Mouse (Mus musculus) heart, embryonic 14.5 days (tissue): ENCODE data around the gene Pdcd11. TPM values are rescaled to one million over a fixed set of nuclear protein-coding genes. Genes with fewer than 3 reads are reported as not detected.

Experiments
- ATAC-seq: fragments of 200-750 bp; cut with Nextera tagmentation; 2 replicates; pipeline ENCODE4 v1.8.0; 2017; ENCODE audit warnings: low read depth, moderate TSS enrichment; ENCODE audit not compliant: insufficient number of reproducible peaks, insufficient read depth, low FRiP score
- H3K27ac ChIP-seq, 2 experiments: fragments of 200-500 bp in 1 of 2; fragments of 300-500 bp in 1 of 2; sonication (generic) in 1 of 2; replicated peaks in 1 of 2; 2 replicates each; pipeline ENCODE4 v1.5.1; 2012 to 2014; ENCODE audit warnings: low read depth in 2 of 2, low read length in 2 of 2, control low read depth in 1 of 2, mild to moderate bottlenecking in 1 of 2, mixed read lengths in 1 of 2; ENCODE audit not compliant: control insufficient read depth in 1 of 2, insufficient read depth in 1 of 2
- H3K27me3 ChIP-seq: fragments of 300-500 bp; sonication (generic); 2 replicates; pipeline ENCODE4 v1.6.1; 2014; ENCODE audit warnings: mild to moderate bottlenecking, low read length, control low read depth; ENCODE audit not compliant: control insufficient read depth, insufficient read depth
- H3K36me3 ChIP-seq: fragments of 300-500 bp; sonication (generic); 2 replicates; pipeline ENCODE4 v1.6.1; 2014; ENCODE audit warnings: mild to moderate bottlenecking, control low read depth, low read length, mixed read lengths; ENCODE audit not compliant: control insufficient read depth, insufficient read depth
- H3K4me1 ChIP-seq, 2 experiments: fragments of 200-500 bp in 1 of 2; fragments of 300-500 bp in 1 of 2; sonication (generic) in 1 of 2; 2 replicates each; pipeline ENCODE4 v1.6.1; 2012 to 2014; ENCODE audit warnings: low read length in 2 of 2, control low read depth in 1 of 2, mixed read lengths in 1 of 2; ENCODE audit not compliant: control insufficient read depth in 2 of 2, insufficient read depth in 2 of 2
- H3K4me2 ChIP-seq: fragments of 300-500 bp; sonication (generic); 2 replicates; pipeline ENCODE4 v1.6.1; 2014; ENCODE audit warnings: mild to moderate bottlenecking, low read length
- H3K4me3 ChIP-seq, 2 experiments: fragments of 200-500 bp in 1 of 2; fragments of 300-500 bp in 1 of 2; sonication (generic) in 1 of 2; 2 replicates each; pipeline ENCODE4 v1.5.1; 2012 to 2014; ENCODE audit warnings: low read length in 2 of 2, mild to moderate bottlenecking in 2 of 2, control low read depth in 1 of 2, low read depth in 1 of 2, moderate library complexity in 1 of 2; ENCODE audit not compliant: control insufficient read depth in 1 of 2, insufficient read depth in 1 of 2
- H3K9ac ChIP-seq: fragments of 300-500 bp; sonication (generic); 2 replicates; pipeline ENCODE4 v1.6.1; 2014; ENCODE audit warnings: mild to moderate bottlenecking, low read length
- H3K9me3 ChIP-seq: fragments of 300-500 bp; sonication (generic); 2 replicates; pipeline ENCODE4 v1.6.1; 2016; ENCODE audit warnings: low read length, control low read depth; ENCODE audit not compliant: control insufficient read depth
- WGBS: fragments of 180-500 bp; shearing (Covaris S2); extraction: QIAGEN DNeasy Blood & Tissue Kit; methylation state at CpG from one replicate; pipeline ENCODE4 v1.1.7; 2014; 5-methylcytosine and 5-hydroxymethylcytosine counted together
- polyA plus RNA-seq: library from polyadenylated mRNA; unstranded; fragments of >200 nt; fragmentation: Nextera tagmentation; extraction: Ambion mirVana; gene quantifications from 2 replicates; pipeline ENCODE4 v1.2.1, GENCODE M21; 2014

The Pdcd11 gene
- polyA plus RNA-seq, 1 experiment from 2014 or later = 5.3 TPM

- Histone ChIP-seq H3K9ac (no peak overlapping the region), H3K36me3 (peaks cover 100% of the 10 kb centered on the region), H3K4me3 (no peak overlapping the region), H3K27me3 (no peaks in the 10 kb centered on the region), H3K4me1 (peaks cover 0 to 10% of the 10 kb centered on the region in 2 experiments; a peak in 2 of 4 replicates), H3K9me3 (no peaks in the 10 kb centered on the region), H3K27ac (no peak overlapping the region), H3K4me2 (no peak overlapping the region)
- ATAC-seq = no peak
- 85% methylated on average over 11 of the region's 11 CpGs for WGBS
Observed at GRCm38 (mm10) chr19:47128835-47129234, 38.3 kb downstream of the Pdcd11 start.

DNA sequence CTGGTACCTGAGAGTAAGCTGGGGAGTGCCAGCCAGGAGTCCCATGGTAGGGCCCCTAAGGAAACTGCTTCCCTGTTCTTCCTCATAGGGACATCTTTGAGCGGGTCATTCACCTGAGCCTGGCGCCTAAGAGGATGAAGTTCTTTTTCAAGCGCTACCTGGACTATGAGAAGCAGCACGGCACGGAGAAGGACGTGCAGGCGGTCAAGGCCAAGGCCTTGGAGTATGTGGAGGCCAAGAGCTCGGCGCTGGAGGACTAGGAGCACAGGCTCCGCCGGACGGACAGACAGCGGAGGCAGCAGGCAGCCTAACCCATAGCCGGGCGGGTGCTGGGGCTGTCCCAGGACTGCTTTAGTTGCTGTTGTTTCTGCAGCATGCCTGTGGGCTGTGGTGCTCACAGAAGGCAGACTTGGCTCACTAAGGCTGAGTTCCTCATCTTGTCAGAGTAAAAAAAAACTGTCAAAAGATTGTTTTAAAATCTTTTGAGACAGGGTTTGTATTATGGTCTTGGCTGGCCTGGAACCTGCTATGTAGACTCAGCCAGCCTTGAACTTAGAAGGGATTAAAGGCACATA, 40.1 kb downstream of the Pdcd11 start:
- 0 out of 4 replicates have a peak, but pooled peaks cover 0 to under 1% of the 10 kb centered on the region in 2 experiments for H3K4me1 ChIP-seq
- H3K27ac ChIP-seq = no peak overlapping the region
- no peaks in the 10 kb centered on the region for H3K9me3 ChIP-seq
- H3K9ac ChIP-seq = no peak overlapping the region
- no peak for ATAC-seq
- H3K36me3 ChIP-seq = peaks cover 95% of the 10 kb centered on the region
- WGBS = 97% methylated on average over 15 of the region's 15 CpGs
- no peak overlapping the region for H3K4me2 ChIP-seq
- H3K27me3 ChIP-seq = no peaks in the 10 kb centered on the region
- H3K4me3 ChIP-seq = no peak overlapping the region

GRCm38 (mm10) chr19:47133161-47133560, 42.6 kb downstream of the Pdcd11 start:
- peaks cover 10 to 20% of the 10 kb centered on the region in 2 experiments for H3K4me1 ChIP-seq
- H3K27me3 ChIP-seq = no peaks in the 10 kb centered on the region
- no peak overlapping the region for H3K4me3 ChIP-seq
- no peak for ATAC-seq
- 84% methylated on average over 7 of the region's 7 CpGs for WGBS
- no peak overlapping the region for H3K27ac ChIP-seq
- H3K9me3 ChIP-seq = no peaks in the 10 kb centered on the region
- peaks cover 69% of the 10 kb centered on the region for H3K36me3 ChIP-seq
- no peak overlapping the region for H3K4me2 ChIP-seq
- H3K9ac ChIP-seq = no peak overlapping the region

DNA sequence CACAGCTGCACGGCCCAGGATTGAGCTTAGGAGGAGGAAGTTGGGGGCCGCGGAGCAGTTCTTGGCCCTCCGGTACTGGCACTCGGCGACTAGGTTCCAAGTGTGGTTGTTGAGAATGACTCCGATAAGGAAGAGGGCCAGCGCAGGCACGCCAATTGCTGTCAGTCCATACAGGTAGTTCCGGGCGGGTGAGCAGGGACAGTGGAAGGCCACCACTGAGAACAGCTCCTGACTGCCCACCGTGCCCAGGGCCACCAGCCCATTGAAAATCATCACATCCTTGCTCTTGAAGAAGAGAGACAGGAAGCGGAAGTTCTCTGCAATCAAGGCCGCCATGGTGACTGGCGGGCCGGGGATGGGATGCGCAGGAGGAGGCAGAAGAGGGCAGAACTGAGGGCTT, 45.0 kb downstream of the Pdcd11 start:
- Histone ChIP-seq H3K27ac (no peak overlapping the region), H3K4me3 (no peak overlapping the region), H3K4me2 (no peak overlapping the region), H3K9ac (no peak overlapping the region), H3K9me3 (no peaks in the 10 kb centered on the region), H3K4me1 (peaks cover 13 to 26% of the 10 kb centered on the region in 2 experiments), H3K36me3 (peaks cover 45% of the 10 kb centered on the region), H3K27me3 (no peaks in the 10 kb centered on the region)
- ATAC-seq = no peak
- WGBS = 91% methylated on average over 17 of the region's 17 CpGs

DNA sequence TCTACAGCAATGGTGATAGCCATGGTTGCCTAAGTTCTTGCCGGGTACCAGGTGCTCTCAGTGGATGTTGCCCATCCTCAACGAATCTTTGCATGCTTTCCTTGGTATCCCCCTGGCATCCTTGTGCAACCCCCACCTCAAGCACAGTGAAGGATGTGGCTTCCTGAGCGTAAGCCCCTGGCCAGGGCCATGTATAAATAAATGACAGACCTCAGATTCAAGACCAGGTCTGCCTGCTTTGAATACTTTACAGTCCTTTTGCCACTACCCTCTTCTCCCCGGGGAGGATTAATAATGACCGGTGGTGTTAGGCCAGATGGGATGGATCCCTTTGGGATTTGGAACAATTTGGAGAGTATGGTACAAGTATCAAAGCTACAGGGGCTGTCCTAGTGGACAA, 45.6 kb downstream of the Pdcd11 start:
- Histone ChIP-seq H3K4me3 (no peak overlapping the region), H3K4me2 (0 out of 2 replicates have a peak overlapping the region, but pooled peaks have one; percentile 82), H3K4me1 (peaks cover 13 to 26% of the 10 kb centered on the region in 2 experiments), H3K9ac (no peak overlapping the region), H3K27ac (no peak overlapping the region), H3K36me3 (peaks cover 39% of the 10 kb centered on the region), H3K27me3 (no peaks in the 10 kb centered on the region), H3K9me3 (no peaks in the 10 kb centered on the region)
- ATAC-seq = no peak
- WGBS = 88% methylated on average over 5 of the region's 5 CpGs

- Histone ChIP-seq H3K4me1 (peaks cover 13 to 26% of the 10 kb centered on the region in 2 experiments), H3K4me2 (peak overlapping the region; percentile 82), H3K4me3 (peak overlapping the region; percentile 40 to 50), H3K27me3 (no peaks in the 10 kb centered on the region), H3K36me3 (peaks cover 30% of the 10 kb centered on the region), H3K9ac (peak overlapping the region; percentile 79), H3K27ac (peak overlapping the region; percentile 30 to 87), H3K9me3 (no peaks in the 10 kb centered on the region)
- WGBS = 12% methylated on average over 6 of the region's 6 CpGs
- ATAC-seq = no peak
Observed at GRCm38 (mm10) chr19:47137051-47137581, 46.5 kb downstream of the Pdcd11 start.

GRCm38 (mm10) chr19:47137771-47138421, 47.3 kb downstream of the Pdcd11 start, which contains the start of gene Calhm2:
Gene Calhm2 (minus strand): TSS chr19:47138294.
- H3K9me3 ChIP-seq = no peaks in the 10 kb centered on the region
- H3K4me2 ChIP-seq = peak within 1 kb of the TSS; percentile 82
- H3K27me3 ChIP-seq = no peaks in the 10 kb centered on the region
- 2% methylated on average over 28 of the region's 28 CpGs for WGBS
- H3K4me1 ChIP-seq = peaks cover 13 to 26% of the 10 kb centered on the region in 2 experiments
- H3K4me3 ChIP-seq = peak within 1 kb of the TSS; percentile 40 to 50
- ATAC-seq = peak; percentile 62
- peaks cover 22% of the 10 kb centered on the region for H3K36me3 ChIP-seq
- H3K27ac ChIP-seq = peak within 1 kb of the TSS; percentile 79 to 87
- peak within 1 kb of the TSS; percentile 79 for H3K9ac ChIP-seq
